Mouse (Mus musculus): ENCODE measurements around the gene Nlgn3. TPM values are rescaled to one million over a fixed set of nuclear protein-coding genes. Genes with fewer than 3 reads are reported as not detected.

Nlgn3 gene
- polyA plus RNA-seq (2015; fragmentation: Nextera tagmentation; extraction: Ambion mirVana), result 33.8 and 43.0 TPM in 2 replicates

DNA sequence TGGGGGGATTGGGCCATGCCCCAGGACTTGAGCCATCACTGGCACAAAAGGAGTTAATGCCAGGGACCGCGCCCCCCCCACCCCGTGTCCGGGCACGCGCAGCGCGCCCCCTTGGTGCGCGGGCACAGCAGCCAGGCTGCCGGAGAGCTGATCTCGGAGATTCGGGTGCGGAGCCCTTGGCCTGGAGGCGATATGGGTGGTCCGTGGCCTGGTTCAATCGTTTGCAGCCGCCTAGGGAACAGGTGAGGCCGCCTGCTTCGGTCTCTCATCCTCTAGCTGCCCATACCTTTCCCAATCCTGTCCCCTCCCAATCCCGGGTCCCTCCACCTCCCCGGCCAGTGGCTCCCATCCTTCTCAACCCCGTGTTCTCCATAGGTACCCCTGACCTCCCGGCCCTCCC is at the start of gene Nlgn3:
TSS of gene Nlgn3 (plus strand) at position 114 of the 400 bp plus-strand sequence.
- H3K9ac ChIP-seq, result peak within 1 kb of the TSS; percentile 78
- 33% methylated on average over 1 of the region's 24 CpGs for WGBS
- peak within 1 kb of the TSS; percentile 52 for H3K4me3 ChIP-seq
- peak; percentile 25; the same call in 1 of the 2 replicates for ATAC-seq
- H3K9me3 ChIP-seq (replicated peaks), result no peaks in the 10 kb centered on the region
- peak within 1 kb of the TSS; percentile 60 for H3K4me2 ChIP-seq
- H3K27me3 ChIP-seq, result no peaks in the 10 kb centered on the region
- H3K36me3 ChIP-seq (ENCODE audit: poor library complexity, severe bottlenecking), result peaks cover 23% of the 10 kb centered on the region
- peaks cover 31% of the 10 kb centered on the region for H3K4me1 ChIP-seq
- H3K27ac ChIP-seq, result peak within 1 kb of the TSS; percentile 80

DNA sequence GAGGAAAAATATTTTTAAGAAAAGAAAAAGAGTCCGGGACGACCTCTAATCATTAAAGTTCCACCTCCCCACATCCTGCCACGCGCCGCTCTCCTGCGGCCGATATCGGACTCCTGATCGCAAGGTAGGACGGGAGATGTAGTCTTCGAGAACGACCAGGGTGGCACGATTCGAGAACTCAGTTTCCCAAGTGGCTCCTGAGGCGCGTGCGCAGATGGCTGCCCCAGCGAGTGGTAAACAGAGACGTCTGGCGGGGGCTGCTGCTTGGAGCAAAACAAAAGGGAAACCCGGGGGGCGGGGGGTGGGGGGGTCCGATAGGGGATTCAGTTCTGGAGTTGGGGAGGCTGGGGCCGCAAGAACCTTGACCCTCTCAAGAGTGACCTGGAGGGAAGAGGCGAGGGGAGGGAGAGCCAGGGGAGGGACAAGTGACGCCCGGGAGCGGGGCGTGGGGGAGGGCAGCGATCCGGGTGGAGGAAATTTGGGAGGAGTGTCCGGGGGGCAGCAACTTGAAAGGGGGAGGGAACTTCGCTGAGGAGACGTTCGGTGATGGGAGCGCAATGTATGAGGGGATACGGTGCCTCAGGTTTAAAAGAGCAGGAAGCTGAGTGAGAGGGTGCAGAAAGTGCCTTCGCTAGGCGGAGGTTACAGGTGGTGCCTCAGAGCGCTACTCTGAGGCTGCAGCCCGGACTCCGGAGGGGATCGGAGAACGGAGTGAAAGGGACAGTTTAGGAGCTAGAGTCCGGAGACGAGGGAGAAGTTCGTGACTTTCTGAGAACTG is 44.8 kb upstream of the Nlgn3 start, which contains the start of gene Foxo4:
TSS of gene Foxo4 (plus strand) at position 577 of the 778 bp plus-strand sequence.
- WGBS, result 20% methylated on average over 43 of the region's 47 CpGs
- H3K9me3 ChIP-seq (replicated peaks), result no peaks in the 10 kb centered on the region
- no peaks in the 10 kb centered on the region for H3K27me3 ChIP-seq

DNA sequence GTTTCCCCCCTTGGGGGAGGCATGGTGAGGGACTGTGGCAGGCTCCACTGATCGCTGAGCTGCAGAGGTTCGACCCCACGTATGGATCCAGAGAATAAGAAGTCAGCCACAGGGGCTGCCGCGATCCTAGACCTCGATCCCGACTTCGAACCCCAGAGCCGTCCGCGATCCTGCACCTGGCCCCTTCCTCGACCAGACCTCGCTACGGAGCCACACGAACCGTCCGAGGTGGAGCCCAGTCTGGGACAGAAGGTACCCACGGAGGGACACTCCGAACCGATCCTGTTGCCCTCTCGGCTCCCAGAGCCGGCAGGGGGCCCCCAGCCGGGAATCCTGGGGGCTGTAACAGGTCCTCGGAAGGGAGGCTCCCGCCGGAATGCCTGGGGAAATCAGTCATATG is 44.2 kb upstream of the Nlgn3 start:
- peak overlapping the region; percentile 62 for H3K9ac ChIP-seq
- WGBS, result 13% methylated on average over 26 of the region's 26 CpGs
- H3K4me2 ChIP-seq, result peak overlapping the region; percentile 73
- H3K4me3 ChIP-seq, result peak overlapping the region; percentile 49
- H3K4me1 ChIP-seq, result peaks cover 10% of the 10 kb centered on the region; the same call in 1 of the 2 replicates
- no peak overlapping the region for H3K27ac ChIP-seq
- H3K27me3 ChIP-seq, result no peaks in the 10 kb centered on the region
- H3K9me3 ChIP-seq (replicated peaks), result no peaks in the 10 kb centered on the region
- no peak for ATAC-seq
- H3K36me3 ChIP-seq (ENCODE audit: poor library complexity, severe bottlenecking), result peaks cover 7% of the 10 kb centered on the region; the same call in 1 of the 2 replicates

More for the DNA sequence above, 44.8 kb upstream of the Nlgn3 start, which contains the start of gene Foxo4:
- ATAC-seq, result peak; percentile 94
- Histone ChIP-seq H3K27ac (no peak within 1 kb of the TSS), H3K4me3 (peak within 1 kb of the TSS; percentile 49), H3K36me3 (ENCODE audit: poor library complexity, severe bottlenecking) (peaks cover 7% of the 10 kb centered on the region; the same call in 1 of the 2 replicates), H3K4me2 (peak within 1 kb of the TSS; percentile 73), H3K9ac (peak within 1 kb of the TSS; percentile 62), H3K4me1 (peaks cover 10% of the 10 kb centered on the region; the same call in 1 of the 2 replicates)

DNA sequence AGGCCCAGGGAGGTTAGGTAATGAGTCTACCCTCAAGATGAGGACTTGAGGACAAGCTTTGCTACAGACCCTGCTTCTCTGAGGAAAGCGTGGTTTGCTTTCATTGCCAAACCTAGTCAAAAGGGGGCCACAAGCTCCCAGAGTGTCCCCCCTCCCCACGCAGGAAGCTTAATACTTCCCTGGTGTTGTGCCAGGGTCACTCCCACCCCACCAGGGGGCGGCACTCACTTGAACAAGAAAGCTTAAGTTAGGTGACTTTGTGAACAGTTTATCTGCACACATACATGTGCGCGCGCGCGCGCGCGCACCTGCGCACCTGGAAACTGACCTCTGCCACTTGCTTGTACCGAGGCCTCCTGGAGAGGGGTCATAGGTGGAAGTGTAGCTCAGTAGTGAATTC is 42.4 kb upstream of the Nlgn3 start:
- no peaks in the 10 kb centered on the region for H3K9me3 ChIP-seq (replicated peaks)
- no peak for ATAC-seq
- 86% methylated on average over 13 of the region's 13 CpGs for WGBS
- peaks cover 7% of the 10 kb centered on the region; the same call in 1 of the 2 replicates for H3K36me3 ChIP-seq (ENCODE audit: poor library complexity, severe bottlenecking)
- no peak overlapping the region for H3K27ac ChIP-seq
- H3K9ac ChIP-seq, result no peak overlapping the region
- H3K4me1 ChIP-seq, result peaks cover 19% of the 10 kb centered on the region
- H3K4me3 ChIP-seq, result no peak overlapping the region
- H3K27me3 ChIP-seq, result no peaks in the 10 kb centered on the region
- H3K4me2 ChIP-seq, result no peak overlapping the region

- peaks cover 7% of the 10 kb centered on the region; the same call in 1 of the 2 replicates for H3K36me3 ChIP-seq (ENCODE audit: poor library complexity, severe bottlenecking)
- no peaks in the 10 kb centered on the region for H3K27me3 ChIP-seq
- 20% methylated on average over 12 of the region's 13 CpGs for WGBS
- no peak overlapping the region for H3K4me3 ChIP-seq
- H3K9ac ChIP-seq, result no peak overlapping the region
- no peak overlapping the region for H3K4me2 ChIP-seq
- no peaks in the 10 kb centered on the region for H3K9me3 ChIP-seq (replicated peaks)
- peak; percentile 66 for ATAC-seq
- H3K27ac ChIP-seq, result peak overlapping the region; percentile 57
- peaks cover 10% of the 10 kb centered on the region for H3K4me1 ChIP-seq
Measured at GRCm38 (mm10) chrX:101260441-101261325, 38.3 kb upstream of the Nlgn3 start.

- Histone ChIP-seq H3K4me2 (no peak within 1 kb of the TSS), H3K4me3 (no peak within 1 kb of the TSS), H3K36me3 (ENCODE audit: poor library complexity, severe bottlenecking) (peaks cover 1% of the 10 kb centered on the region; the same call in 1 of the 2 replicates), H3K4me1 (peaks cover 9% of the 10 kb centered on the region), H3K27me3 (no peaks in the 10 kb centered on the region), H3K9ac (no peak within 1 kb of the TSS), H3K27ac (no peak within 1 kb of the TSS), H3K9me3 (replicated peaks) (no peaks in the 10 kb centered on the region)
- 95% methylated on average over 1 of the region's 1 CpGs for WGBS
- no peak for ATAC-seq
Measured at GRCm38 (mm10) chrX:101263892-101264291, 35.1 kb upstream of the Nlgn3 start, which contains the start of gene Gm614. Gm614 (minus strand) TSS chrX:101263992.

GRCm38 (mm10) chrX:101266631-101267030 is 32.3 kb upstream of the Nlgn3 start:
- ATAC-seq, result no peak
- no peaks in the 10 kb centered on the region for H3K36me3 ChIP-seq (ENCODE audit: poor library complexity, severe bottlenecking)
- H3K4me1 ChIP-seq, result no peaks in the 10 kb centered on the region
- 95% methylated on average over 6 of the region's 6 CpGs for WGBS
- no peak overlapping the region for H3K9ac ChIP-seq
- H3K4me2 ChIP-seq, result no peak overlapping the region
- no peaks in the 10 kb centered on the region for H3K27me3 ChIP-seq
- no peaks in the 10 kb centered on the region for H3K9me3 ChIP-seq (replicated peaks)
- no peak overlapping the region for H3K27ac ChIP-seq
- no peak overlapping the region for H3K4me3 ChIP-seq

DNA sequence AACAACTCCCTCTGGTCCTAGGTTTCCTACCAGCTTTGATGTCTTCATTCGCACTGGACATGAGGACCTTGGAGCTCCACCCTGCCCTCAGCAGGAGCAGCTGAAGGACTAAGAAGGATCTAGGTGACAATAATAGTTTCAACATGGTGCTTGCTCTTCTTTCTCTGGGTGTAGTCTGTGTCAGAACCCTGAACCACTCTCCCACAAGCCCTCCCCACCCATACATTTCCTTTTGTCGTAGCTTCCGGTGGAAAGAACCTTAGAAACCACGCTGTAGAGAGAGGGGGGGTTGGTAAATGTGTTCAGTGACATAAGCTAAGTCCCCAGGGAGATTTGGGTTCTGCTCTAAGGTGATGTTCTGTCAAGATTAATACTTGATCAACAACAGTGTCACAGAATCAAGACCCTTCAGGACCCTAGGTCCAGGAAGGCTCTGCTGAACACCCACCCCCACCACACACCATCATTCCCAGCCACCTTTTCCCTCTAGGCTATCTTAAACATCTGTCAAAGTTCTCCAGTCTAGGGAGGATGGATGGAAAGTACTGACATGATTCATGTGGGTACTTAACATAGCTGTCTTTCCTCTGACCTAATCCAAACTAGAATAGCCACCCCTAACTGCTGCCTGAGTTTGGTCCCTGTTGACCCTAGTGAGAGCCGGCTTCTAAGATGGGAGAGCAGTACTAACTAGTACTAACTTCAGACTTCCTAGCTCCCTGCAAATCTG is 30.8 kb upstream of the Nlgn3 start, which contains the start of gene Il2rg:
TSS of gene Il2rg (minus strand) at position 231 of the 730 bp plus-strand sequence.
- no peak for ATAC-seq
- Histone ChIP-seq H3K36me3 (ENCODE audit: poor library complexity, severe bottlenecking) (no peaks in the 10 kb centered on the region), H3K9ac (no peak within 1 kb of the TSS), H3K4me2 (no peak within 1 kb of the TSS), H3K4me3 (no peak within 1 kb of the TSS), H3K9me3 (replicated peaks) (no peaks in the 10 kb centered on the region), H3K4me1 (no peaks in the 10 kb centered on the region), H3K27me3 (no peaks in the 10 kb centered on the region), H3K27ac (no peak within 1 kb of the TSS)
- WGBS, result 84% methylated on average over 5 of the region's 5 CpGs

DNA sequence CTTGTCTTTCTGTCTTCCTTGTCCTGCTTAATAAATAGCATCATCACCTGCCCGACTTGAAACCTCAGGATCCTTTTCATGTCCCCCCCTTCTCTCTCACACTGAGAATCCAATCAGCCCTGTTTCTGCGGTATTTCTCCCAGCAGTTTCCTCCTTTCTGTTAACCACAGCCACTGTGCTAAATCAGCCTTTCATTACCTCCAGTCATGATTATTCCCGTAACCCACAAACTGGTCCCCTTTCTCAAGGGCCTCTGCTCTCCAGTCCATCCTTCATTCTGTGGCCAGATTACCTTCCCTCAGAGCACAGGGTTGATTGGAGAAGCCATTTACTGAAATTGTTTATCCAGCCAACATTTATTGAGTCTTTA is 30.2 kb upstream of the Nlgn3 start, which contains the start of gene Gm20489:
TSS of gene Gm20489 (minus strand) at position 269 of the 370 bp plus-strand sequence.
- ATAC-seq, result no peak
- H3K4me1 ChIP-seq, result no peaks in the 10 kb centered on the region

GRCm38 (mm10) chrX:101273410-101273809 is 25.6 kb upstream of the Nlgn3 start:
- ATAC-seq, result peak; percentile 17
- H3K27me3 ChIP-seq, result no peaks in the 10 kb centered on the region
- H3K27ac ChIP-seq, result no peak overlapping the region
- H3K4me1 ChIP-seq, result peaks cover 10% of the 10 kb centered on the region; the same call in 1 of the 2 replicates
- H3K9ac ChIP-seq, result peak overlapping the region; percentile 73
- peak overlapping the region; percentile 57 for H3K4me2 ChIP-seq
- peaks cover 16% of the 10 kb centered on the region for H3K36me3 ChIP-seq (ENCODE audit: poor library complexity, severe bottlenecking)
- WGBS, result 27% methylated on average over 6 of the region's 6 CpGs
- no peaks in the 10 kb centered on the region for H3K9me3 ChIP-seq (replicated peaks)
- H3K4me3 ChIP-seq, result peak overlapping the region; percentile 56

More for the DNA sequence above, 30.2 kb upstream of the Nlgn3 start, which contains the start of gene Gm20489:
- 65% methylated on average over 3 of the region's 3 CpGs for WGBS
- no peak within 1 kb of the TSS for H3K9ac ChIP-seq
- no peaks in the 10 kb centered on the region for H3K9me3 ChIP-seq (replicated peaks)
- no peaks in the 10 kb centered on the region for H3K36me3 ChIP-seq (ENCODE audit: poor library complexity, severe bottlenecking)
- no peaks in the 10 kb centered on the region for H3K27me3 ChIP-seq
- H3K4me3 ChIP-seq, result no peak within 1 kb of the TSS
- H3K4me2 ChIP-seq, result no peak within 1 kb of the TSS
- H3K27ac ChIP-seq, result no peak within 1 kb of the TSS
